Mouse (Mus musculus) embryonic facial prominence, embryonic 14.5 days (tissue): ENCODE measurements at regions not wholly inside any gene's neighbourhood (a gene's known extent, or its start where the extent isn't known, plus 50 kb on each side); places are given as distances from the start of the nearest gene placed in this dataset.

Source experiments
- ATAC-seq: fragments of 200-750 bp; cut with Nextera tagmentation; 2 replicates; pipeline ENCODE4 v1.8.0; 2017; ENCODE audit warnings: low read depth, moderate number of reproducible peaks, moderate TSS enrichment
- DNase-seq: peaks from one replicate; pipeline ENCODE4 v3.0.0-alpha.2; 2015; ENCODE audit warnings: low spot score
- H3K27ac ChIP-seq: fragments of 300-500 bp; sonication (generic); replicated peaks from 2 replicates; pipeline ENCODE4 v1.5.1; 2014; ENCODE audit warnings: low read depth, mild to moderate bottlenecking, low read length, moderate library complexity
- H3K27me3 ChIP-seq: fragments of 300-500 bp; sonication (generic); replicated peaks from 2 replicates; pipeline ENCODE4 v1.6.1; 2014; ENCODE audit warnings: low read length; ENCODE audit not compliant: control insufficient read depth, insufficient read depth
- H3K36me3 ChIP-seq: fragments of 300-500 bp; sonication (generic); 2 replicates; pipeline ENCODE4 v1.6.1; 2014; ENCODE audit warnings: low read length, mixed read lengths; ENCODE audit not compliant: control insufficient read depth, insufficient read depth
- H3K4me1 ChIP-seq: fragments of 300-500 bp; sonication (generic); 2 replicates; pipeline ENCODE4 v1.6.1; 2014; ENCODE audit warnings: antibody characterized with exemption, low read length; ENCODE audit not compliant: control insufficient read depth, insufficient read depth
- H3K4me2 ChIP-seq: fragments of 300-500 bp; sonication (generic); 2 replicates; pipeline ENCODE4 v1.6.1; 2014; ENCODE audit warnings: low read depth, mild to moderate bottlenecking, low read length, moderate library complexity, mixed read lengths
- H3K4me3 ChIP-seq: fragments of 300-500 bp; sonication (generic); 2 replicates; pipeline ENCODE4 v1.5.1; 2014; ENCODE audit warnings: low read depth, mild to moderate bottlenecking, low read length
- H3K9ac ChIP-seq: fragments of 300-500 bp; sonication (generic); 2 replicates; pipeline ENCODE4 v1.6.1; 2014; ENCODE audit warnings: low read depth, mild to moderate bottlenecking, low read length, moderate library complexity, mixed read lengths
- H3K9me3 ChIP-seq: fragments of 300-500 bp; sonication (generic); 2 replicates; pipeline ENCODE4 v1.6.1; 2016; ENCODE audit warnings: low read length; ENCODE audit not compliant: control insufficient read depth
- WGBS: fragments of 180-500 bp; shearing (Covaris S2); extraction: QIAGEN DNeasy Blood & Tissue Kit; methylation state at CpG from one replicate; pipeline ENCODE4 v1.1.7; 2014; 5-methylcytosine and 5-hydroxymethylcytosine counted together

GRCm38 (mm10) chr1:177322307-177322685, 64.3 kb upstream of the Akt3 start:
- WGBS: 7% methylated on average over 6 of the region's 6 CpGs
- H3K4me2 ChIP-seq: peak overlapping the region; percentile 86
- H3K4me1 ChIP-seq: 0 out of 2 replicates have a peak, but pooled peaks cover 3% of the 10 kb centered on the region
- DNase-seq (no peak), ATAC-seq (0 out of 2 replicates have a peak, but pooled peaks have one; percentile 35)
- H3K27ac ChIP-seq: no peak overlapping the region
- no peaks in the 10 kb centered on the region for H3K9me3 ChIP-seq
- H3K27me3 ChIP-seq: peaks cover 3% of the 10 kb centered on the region; the same call in 1 of the 2 replicates
- peak overlapping the region; percentile 58; the same call in 1 of the 2 replicates for H3K9ac ChIP-seq
- H3K36me3 ChIP-seq: no peaks in the 10 kb centered on the region
- H3K4me3 ChIP-seq: peak overlapping the region; percentile 47

- H3K9ac ChIP-seq: no peak overlapping the region
- 35% methylated on average over 5 of the region's 5 CpGs for WGBS
- no peak overlapping the region for H3K4me3 ChIP-seq
- H3K36me3 ChIP-seq: no peaks in the 10 kb centered on the region
- peak overlapping the region; percentile 86; the same call in 1 of the 2 replicates for H3K4me2 ChIP-seq
- H3K27ac ChIP-seq: no peak overlapping the region
- no peaks in the 10 kb centered on the region for H3K9me3 ChIP-seq
- H3K27me3 ChIP-seq: peaks cover 3% of the 10 kb centered on the region; the same call in 1 of the 2 replicates
- no peak for ATAC-seq
- H3K4me1 ChIP-seq: 0 out of 2 replicates have a peak, but pooled peaks cover 3% of the 10 kb centered on the region
- no peak for DNase-seq
Observed at GRCm38 (mm10) chr1:177321655-177322306, 63.8 kb upstream of the Akt3 start.

- DNase-seq (peak; percentile 63), ATAC-seq (no peak)
- no peak overlapping the region for H3K4me2 ChIP-seq
- H3K4me3 ChIP-seq: no peak overlapping the region
- 20% methylated on average over 5 of the region's 5 CpGs for WGBS
- H3K36me3 ChIP-seq: no peaks in the 10 kb centered on the region
- no peaks in the 10 kb centered on the region for H3K9me3 ChIP-seq
- no peak overlapping the region for H3K9ac ChIP-seq
- no peaks in the 10 kb centered on the region for H3K27me3 ChIP-seq
- no peaks in the 10 kb centered on the region for H3K4me1 ChIP-seq
- H3K27ac ChIP-seq: no peak overlapping the region
Observed at GRCm38 (mm10) chr1:177308213-177308872, 50.3 kb upstream of the Akt3 start.
